Mouse (Mus musculus): ENCODE data around the gene Lrrc58. TPM values are rescaled to one million over a fixed set of nuclear protein-coding genes. Genes with fewer than 3 reads are reported as not detected.

The Lrrc58 gene
- total and polyA plus RNA-seq, 3 experiments: 29.0 to 204 (median 134) TPM

- no peak for DNase-seq
Observed at GRCm38 (mm10) chr16:37868506-37869469, 599 bp downstream of the Lrrc58 start.

- DNase-seq: no peak
Observed at GRCm38 (mm10) chr16:37869470-37870231, 1.5 kb downstream of the Lrrc58 start.

DNA sequence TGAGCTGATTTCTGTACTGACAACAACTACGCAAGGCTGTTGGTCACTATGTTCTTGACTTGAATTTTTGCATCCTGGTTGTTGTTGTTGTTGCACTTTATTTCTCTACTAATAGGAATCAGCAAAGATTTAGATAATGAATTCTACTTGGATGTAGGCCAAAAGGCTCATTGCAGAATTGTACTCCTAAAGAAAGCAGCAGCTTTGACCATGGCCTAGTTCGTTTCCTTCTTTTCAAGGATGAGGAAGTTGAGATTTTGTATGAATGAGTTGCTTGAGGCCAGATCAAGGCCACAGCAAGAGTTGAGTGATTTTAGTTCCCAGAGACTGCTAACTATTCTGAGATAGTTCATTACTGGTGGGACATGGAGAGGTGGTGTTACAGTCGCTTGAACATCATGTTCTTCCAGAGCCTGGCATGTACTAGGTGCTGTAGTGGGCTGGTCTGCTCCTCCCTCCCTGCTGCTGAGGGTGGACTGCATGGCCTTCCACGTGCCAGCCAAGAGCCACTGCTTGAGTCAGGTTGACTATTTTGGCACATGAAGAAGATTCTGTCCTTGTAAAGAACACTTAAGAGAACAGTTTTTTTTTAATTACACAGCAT is 3.0 kb downstream of the Lrrc58 start:
- peak; percentile 82 for DNase-seq

- DNase-seq: no peak
Observed at GRCm38 (mm10) chr16:37874501-37875235, 6.5 kb downstream of the Lrrc58 start.

GRCm38 (mm10) chr16:37877406-37877805 is 9.2 kb downstream of the Lrrc58 start:
- DNase-seq: no peak

DNA sequence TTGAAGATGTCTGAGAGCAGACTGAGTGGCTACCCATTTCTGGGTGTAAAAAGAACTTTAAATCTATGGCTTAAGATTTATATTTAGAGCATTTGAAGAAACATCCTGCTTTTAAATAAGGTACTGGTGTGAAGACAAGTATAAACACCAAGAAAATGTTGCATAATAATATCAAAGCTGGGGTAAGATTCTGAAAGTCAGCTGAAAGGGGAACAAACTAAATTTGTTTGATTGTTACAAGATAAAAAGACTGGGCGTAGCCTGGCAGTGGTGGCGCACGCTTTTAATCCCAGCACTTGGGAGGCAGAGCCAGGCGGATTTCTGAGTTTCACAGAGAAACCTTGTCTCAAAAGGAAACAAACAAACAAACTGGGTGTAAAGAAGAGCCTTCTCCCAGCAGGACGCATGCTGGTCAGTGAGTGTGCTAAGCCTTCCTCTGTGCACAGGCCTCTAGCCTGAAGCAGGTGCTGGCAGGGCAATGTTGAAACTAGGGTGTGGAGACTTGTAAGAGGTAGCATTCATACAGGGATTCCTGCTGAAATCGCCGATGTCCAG is 10.8 kb downstream of the Lrrc58 start:
- DNase-seq: no peak

DNA sequence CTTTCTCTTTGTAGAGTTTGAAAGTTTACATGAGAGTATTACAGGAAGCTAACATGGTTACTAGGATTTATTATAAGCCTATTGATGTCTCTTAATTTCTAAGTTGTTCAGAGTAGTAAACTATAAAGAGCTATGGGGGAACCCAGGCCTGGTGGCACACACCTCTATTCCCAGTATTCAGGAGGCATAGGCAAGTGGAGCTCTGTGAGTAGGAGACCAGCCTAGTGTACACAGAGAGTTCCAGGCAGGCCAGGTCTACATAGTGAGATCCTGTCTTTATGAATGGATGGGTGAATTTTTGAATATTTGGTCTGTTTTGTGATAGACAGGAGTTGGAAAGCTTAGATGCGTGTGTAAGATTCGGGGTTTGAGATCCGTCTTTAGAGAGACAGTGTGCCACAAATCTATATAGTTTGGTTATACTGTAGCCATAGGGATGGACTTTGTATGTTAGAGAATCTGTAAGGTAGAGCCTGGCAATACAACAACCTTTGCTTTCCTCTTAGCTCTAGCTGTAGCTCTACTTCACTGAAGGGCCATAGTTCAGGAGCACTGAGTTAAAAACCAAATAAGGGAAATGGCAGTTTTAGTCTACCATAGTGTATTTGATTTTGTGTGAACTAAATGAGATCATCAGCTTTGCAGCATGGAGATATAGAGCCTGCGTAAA is 11.7 kb downstream of the Lrrc58 start:
- DNase-seq: no peak

DNA sequence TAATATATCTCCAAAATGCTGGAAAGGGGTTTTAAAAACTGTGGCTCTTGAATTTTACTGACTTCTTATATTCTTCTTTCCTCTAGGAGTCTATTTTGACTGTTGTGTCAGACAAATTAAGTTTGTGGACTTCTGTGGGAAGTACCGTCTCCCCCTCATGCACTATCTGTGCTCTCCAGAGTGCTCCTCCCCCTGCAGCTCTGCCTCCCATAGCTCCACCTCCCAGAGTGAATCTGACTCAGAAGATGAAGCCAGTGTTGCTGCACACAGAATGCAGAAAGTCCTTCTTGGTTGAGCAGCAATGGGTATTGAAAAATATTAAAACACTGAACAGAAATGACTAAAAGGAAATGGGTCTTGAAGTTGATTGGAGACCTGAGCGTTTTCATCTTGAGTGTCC is 13.0 kb downstream of the Lrrc58 start:
- DNase-seq: peak; percentile 70

- DNase-seq: no peak
Observed at GRCm38 (mm10) chr16:37888986-37889385, 20.8 kb downstream of the Lrrc58 start.

DNA sequence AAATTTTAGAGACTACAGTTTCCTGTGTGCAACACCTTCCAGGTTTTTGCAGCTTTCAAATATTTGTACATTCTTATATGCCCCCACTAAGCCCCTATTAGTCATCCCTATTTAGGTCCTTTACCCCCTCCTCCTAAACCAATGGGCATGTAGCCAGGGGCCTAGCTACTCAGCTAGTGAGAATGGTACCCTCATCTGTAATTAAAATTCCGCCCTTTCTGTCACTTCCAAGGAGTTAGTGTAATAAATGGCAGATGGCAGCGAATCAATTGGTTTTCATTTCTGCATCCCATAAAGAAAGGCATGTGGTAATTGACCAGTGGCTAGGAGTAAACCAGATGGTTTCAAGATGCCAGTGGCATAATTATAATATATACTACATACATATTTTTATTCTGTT is 24.5 kb downstream of the Lrrc58 start:
- no peak for DNase-seq

DNA sequence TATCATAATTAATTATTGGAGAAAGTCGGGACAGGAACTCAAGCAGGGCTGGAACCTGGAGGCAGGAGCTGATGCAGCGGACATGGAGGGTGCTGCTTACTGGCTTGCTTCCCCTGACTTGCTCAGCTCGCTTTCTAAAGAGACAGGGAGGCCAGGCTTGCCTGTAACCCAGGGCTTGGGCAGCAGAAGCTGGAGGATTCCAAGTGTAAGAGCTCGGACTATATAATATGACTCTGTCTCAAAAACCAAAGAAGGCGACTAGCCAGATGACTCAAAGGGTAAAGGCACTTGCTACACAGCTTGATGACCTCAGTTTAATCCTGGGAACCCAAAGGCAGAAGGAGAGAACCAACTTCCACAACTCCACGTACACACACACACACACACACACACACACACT is 25.2 kb downstream of the Lrrc58 start:
- DNase-seq: no peak

DNA sequence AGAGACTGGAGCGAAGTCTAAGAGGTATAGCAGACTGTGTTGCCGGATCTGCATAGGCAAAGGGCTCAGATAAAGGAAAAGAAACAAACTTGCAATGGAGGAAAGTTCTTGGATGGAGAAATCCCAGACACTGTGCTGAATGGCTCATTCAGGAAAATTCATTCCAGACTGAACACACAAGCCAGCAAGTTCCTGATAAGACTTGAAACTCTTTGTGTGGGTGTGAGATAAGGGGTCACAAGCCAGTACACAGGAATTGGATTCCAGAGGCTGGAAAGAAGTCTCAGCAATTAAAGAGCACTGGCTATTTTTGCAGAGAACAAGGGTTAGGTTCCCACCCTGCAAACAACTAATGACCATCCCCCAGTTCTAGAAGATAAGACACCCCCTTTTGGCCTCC is 25.8 kb downstream of the Lrrc58 start:
- no peak for DNase-seq

- no peak for DNase-seq
Observed at GRCm38 (mm10) chr16:37898790-37899189, 30.6 kb downstream of the Lrrc58 start.

DNA sequence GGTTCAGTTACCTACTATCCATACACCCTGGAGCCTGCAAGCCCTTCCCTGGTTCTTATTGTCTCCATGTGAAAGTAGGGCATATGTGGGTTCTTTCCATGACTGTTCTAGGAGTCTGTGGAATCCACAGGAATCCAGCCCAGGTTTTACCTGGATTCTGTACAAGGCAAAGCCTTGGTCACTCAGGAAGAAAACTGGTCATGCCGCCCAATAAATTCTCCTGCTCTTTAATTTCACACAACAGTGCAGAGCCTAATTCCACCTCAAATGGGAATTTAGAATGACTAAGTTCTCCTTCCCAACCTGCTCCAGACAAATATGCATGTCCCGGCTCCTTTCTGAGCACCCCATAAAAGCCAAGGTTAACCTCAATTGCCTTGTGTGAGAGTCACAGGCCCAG is 31.2 kb downstream of the Lrrc58 start:
- peak; percentile 35 for DNase-seq

- DNase-seq: no peak
Observed at GRCm38 (mm10) chr16:37901318-37901717, 33.1 kb downstream of the Lrrc58 start.

DNA sequence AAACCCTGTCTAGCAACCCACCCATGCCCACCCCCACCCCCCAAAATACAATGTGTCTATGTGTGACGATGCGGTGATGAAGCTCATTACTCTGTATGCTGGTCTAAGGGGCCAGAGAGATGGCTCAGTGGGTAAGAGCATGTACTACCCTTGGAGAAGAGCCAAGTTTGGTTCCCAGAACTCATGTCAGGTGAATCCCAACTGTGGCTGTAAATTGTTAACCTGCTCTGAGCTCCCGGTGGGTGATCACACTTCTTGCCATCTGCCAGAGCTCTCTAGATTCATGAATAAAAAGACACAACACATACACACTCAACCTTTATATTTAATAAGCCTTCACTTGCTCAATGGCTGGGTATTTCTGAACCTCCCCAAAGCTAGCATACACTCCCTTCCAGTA is 38.3 kb downstream of the Lrrc58 start:
- no peak for DNase-seq

- DNase-seq: no peak
Observed at GRCm38 (mm10) chr16:37911086-37911485, 42.9 kb downstream of the Lrrc58 start.

GRCm38 (mm10) chr16:37916138-37916817 is 48.1 kb downstream of the Lrrc58 start, which contains the start of gene Gpr156:
TSS of gene Gpr156 (plus strand) at chr16:37916496.
- peak; percentile 55 for DNase-seq

DNA sequence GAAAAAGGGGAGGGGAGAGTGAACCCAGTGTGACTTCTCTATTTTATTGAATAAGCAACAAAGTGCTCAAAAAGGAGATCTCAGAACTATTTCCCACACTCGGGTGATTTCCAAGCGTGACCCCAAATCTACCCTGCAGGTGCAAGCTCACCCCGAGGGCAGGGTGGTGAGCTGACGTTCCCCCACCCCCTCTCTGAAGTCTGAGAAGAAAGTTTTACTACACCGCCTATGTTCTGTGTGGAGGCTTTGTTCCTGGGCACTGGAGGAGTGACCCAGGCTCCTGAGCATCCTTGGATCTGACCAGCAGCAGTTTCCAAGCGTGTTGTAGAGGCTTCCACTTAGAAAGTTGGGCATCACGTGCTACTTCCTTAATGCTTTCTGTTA is 48.6 kb downstream of the Lrrc58 start:
- DNase-seq: no peak

GRCm38 (mm10) chr16:37919000-37919399 is 50.8 kb downstream of the Lrrc58 start:
- no peak for DNase-seq
